Mouse (Mus musculus): Measurements from ENCODE around the gene C2cd5. TPM values are rescaled to one million over a fixed set of nuclear protein-coding genes. Genes with fewer than 3 reads are reported as not detected.

C2cd5 gene
- polyA plus RNA-seq, 1 experiment from 2014 or later = 9.0 TPM

- no peak overlapping the region for H3K4me2 ChIP-seq (replicated peaks; ENCODE audit: low read depth, low read length)
- no peaks in the 10 kb centered on the region for H3K4me1 ChIP-seq (ENCODE audit: insufficient read depth, low read depth, low read length)
- H3K9me3 ChIP-seq (ENCODE audit: low read length) = no peaks in the 10 kb centered on the region
- TF ChIP-seq EP300 (IDR thresholded peaks at IDR 0.05) = no peak
- no peak for TF ChIP-seq CTCF (IDR thresholded peaks at IDR 0.05)
- H3K27ac ChIP-seq (ENCODE audit: low read length) = no peak overlapping the region
- no peaks in the 10 kb centered on the region for H3K27me3 ChIP-seq (replicated peaks; ENCODE audit: insufficient read depth, low read length)
- no peak for ATAC-seq
- H3K36me3 ChIP-seq (ENCODE audit: insufficient read depth, low read length) = no peaks in the 10 kb centered on the region
- H3K4me3 ChIP-seq (ENCODE audit: low read depth, low read length) = no peak overlapping the region
- H3K9ac ChIP-seq (replicated peaks; ENCODE audit: low read depth) = no peak overlapping the region
- DNase-seq (ENCODE audit: low spot score) = no peak
These were observed 25.8 kb upstream of the C2cd5 start for GRCm38 (mm10) chr6:143125721-143126120.

- ATAC-seq = no peak
- WGBS = 88% methylated on average over 6 of the region's 6 CpGs
- H3K4me1 ChIP-seq (ENCODE audit: insufficient read depth, low read depth, low read length) = no peaks in the 10 kb centered on the region
- no peak overlapping the region for H3K4me2 ChIP-seq (replicated peaks; ENCODE audit: low read depth, low read length)
- no peak for TF ChIP-seq EP300 (IDR thresholded peaks at IDR 0.05)
- no peak for TF ChIP-seq CTCF (IDR thresholded peaks at IDR 0.05)
- no peak overlapping the region for H3K4me3 ChIP-seq (ENCODE audit: low read depth, low read length)
- H3K9me3 ChIP-seq (ENCODE audit: low read length) = no peaks in the 10 kb centered on the region
- H3K27ac ChIP-seq (ENCODE audit: low read length) = no peak overlapping the region
- H3K27me3 ChIP-seq (replicated peaks; ENCODE audit: insufficient read depth, low read length) = no peaks in the 10 kb centered on the region
- no peak for DNase-seq (ENCODE audit: low spot score)
- no peaks in the 10 kb centered on the region for H3K36me3 ChIP-seq (ENCODE audit: insufficient read depth, low read length)
- H3K9ac ChIP-seq (replicated peaks; ENCODE audit: low read depth) = no peak overlapping the region
These were observed 19.4 kb upstream of the C2cd5 start for GRCm38 (mm10) chr6:143119325-143119724.

GRCm38 (mm10) chr6:143116779-143117178 is 16.8 kb upstream of the C2cd5 start:
- Histone ChIP-seq H3K9ac (replicated peaks; ENCODE audit: low read depth) (no peak overlapping the region), H3K9me3 (ENCODE audit: low read length) (no peaks in the 10 kb centered on the region), H3K4me1 (ENCODE audit: insufficient read depth, low read depth, low read length) (no peaks in the 10 kb centered on the region), H3K4me3 (ENCODE audit: low read depth, low read length) (no peak overlapping the region), H3K36me3 (ENCODE audit: insufficient read depth, low read length) (no peaks in the 10 kb centered on the region), H3K27ac (ENCODE audit: low read length) (no peak overlapping the region), H3K27me3 (replicated peaks; ENCODE audit: insufficient read depth, low read length) (no peaks in the 10 kb centered on the region), H3K4me2 (replicated peaks; ENCODE audit: low read depth, low read length) (no peak overlapping the region)
- WGBS = 71% methylated on average over 6 of the region's 6 CpGs
- no peak for TF ChIP-seq CTCF (IDR thresholded peaks at IDR 0.05)
- TF ChIP-seq EP300 (IDR thresholded peaks at IDR 0.05) = no peak
- DNase-seq (ENCODE audit: low spot score) = no peak
- ATAC-seq = no peak

- no peaks in the 10 kb centered on the region for H3K36me3 ChIP-seq (ENCODE audit: insufficient read depth, low read length)
- TF ChIP-seq CTCF (IDR thresholded peaks at IDR 0.05) = no peak
- no peak for TF ChIP-seq EP300 (IDR thresholded peaks at IDR 0.05)
- no peak overlapping the region for H3K9ac ChIP-seq (replicated peaks; ENCODE audit: low read depth)
- no peak overlapping the region for H3K27ac ChIP-seq (ENCODE audit: low read length)
- H3K4me3 ChIP-seq (ENCODE audit: low read depth, low read length) = no peak overlapping the region
- DNase-seq (ENCODE audit: low spot score) = no peak
- H3K27me3 ChIP-seq (replicated peaks; ENCODE audit: insufficient read depth, low read length) = no peaks in the 10 kb centered on the region
- no peaks in the 10 kb centered on the region for H3K9me3 ChIP-seq (ENCODE audit: low read length)
- H3K4me1 ChIP-seq (ENCODE audit: insufficient read depth, low read depth, low read length) = no peaks in the 10 kb centered on the region
- no peak overlapping the region for H3K4me2 ChIP-seq (replicated peaks; ENCODE audit: low read depth, low read length)
- WGBS = 72% methylated on average over 5 of the region's 5 CpGs
- peak; percentile 5; the same call in 1 of the 2 replicates for ATAC-seq
These were observed 15.6 kb upstream of the C2cd5 start for GRCm38 (mm10) chr6:143115505-143115904.

GRCm38 (mm10) chr6:143115011-143115445 is 15.1 kb upstream of the C2cd5 start:
- TF ChIP-seq EP300 (IDR thresholded peaks at IDR 0.05) = no peak
- no peaks in the 10 kb centered on the region for H3K9me3 ChIP-seq (ENCODE audit: low read length)
- WGBS = 27% methylated on average over 9 of the region's 9 CpGs
- H3K27ac ChIP-seq (ENCODE audit: low read length) = no peak overlapping the region
- no peaks in the 10 kb centered on the region for H3K36me3 ChIP-seq (ENCODE audit: insufficient read depth, low read length)
- H3K4me3 ChIP-seq (ENCODE audit: low read depth, low read length) = no peak overlapping the region
- no peaks in the 10 kb centered on the region for H3K27me3 ChIP-seq (replicated peaks; ENCODE audit: insufficient read depth, low read length)
- no peaks in the 10 kb centered on the region for H3K4me1 ChIP-seq (ENCODE audit: insufficient read depth, low read depth, low read length)
- peak; percentile 17 for DNase-seq (ENCODE audit: low spot score)
- no peak overlapping the region for H3K4me2 ChIP-seq (replicated peaks; ENCODE audit: low read depth, low read length)
- peak; percentile 69 for ATAC-seq
- no peak overlapping the region for H3K9ac ChIP-seq (replicated peaks; ENCODE audit: low read depth)

GRCm38 (mm10) chr6:143114556-143114955 is 14.6 kb upstream of the C2cd5 start:
- ATAC-seq = peak; percentile 75

GRCm38 (mm10) chr6:143110371-143110770 is 10.4 kb upstream of the C2cd5 start:
- Histone ChIP-seq H3K9ac (replicated peaks; ENCODE audit: low read depth) (no peak overlapping the region), H3K4me3 (ENCODE audit: low read depth, low read length) (no peak overlapping the region), H3K4me1 (ENCODE audit: insufficient read depth, low read depth, low read length) (no peaks in the 10 kb centered on the region), H3K4me2 (replicated peaks; ENCODE audit: low read depth, low read length) (no peak overlapping the region), H3K9me3 (ENCODE audit: low read length) (no peaks in the 10 kb centered on the region), H3K27ac (ENCODE audit: low read length) (no peak overlapping the region), H3K36me3 (ENCODE audit: insufficient read depth, low read length) (no peaks in the 10 kb centered on the region), H3K27me3 (replicated peaks; ENCODE audit: insufficient read depth, low read length) (no peaks in the 10 kb centered on the region)
- ATAC-seq (no peak), DNase-seq (ENCODE audit: low spot score) (no peak)
- no peak for TF ChIP-seq EP300 (IDR thresholded peaks at IDR 0.05)
- no peak for TF ChIP-seq CTCF (IDR thresholded peaks at IDR 0.05)
- 79% methylated on average over 7 of the region's 7 CpGs for WGBS

More at GRCm38 (mm10) chr6:143114556-143114955, 14.6 kb upstream of the C2cd5 start:
- no peaks in the 10 kb centered on the region for H3K4me1 ChIP-seq (ENCODE audit: insufficient read depth, low read depth, low read length)
- H3K36me3 ChIP-seq (ENCODE audit: insufficient read depth, low read length) = no peaks in the 10 kb centered on the region
- H3K27me3 ChIP-seq (replicated peaks; ENCODE audit: insufficient read depth, low read length) = no peaks in the 10 kb centered on the region
- no peak overlapping the region for H3K27ac ChIP-seq (ENCODE audit: low read length)
- peak; percentile 72 for DNase-seq (ENCODE audit: low spot score)
- TF ChIP-seq EP300 (IDR thresholded peaks at IDR 0.05) (no peak), CTCF (IDR thresholded peaks at IDR 0.05) (peak; percentile 55)
- no peak overlapping the region for H3K4me2 ChIP-seq (replicated peaks; ENCODE audit: low read depth, low read length)
- H3K9ac ChIP-seq (replicated peaks; ENCODE audit: low read depth) = no peak overlapping the region
- no peak overlapping the region for H3K4me3 ChIP-seq (ENCODE audit: low read depth, low read length)
- 20% methylated on average over 2 of the region's 2 CpGs for WGBS
- H3K9me3 ChIP-seq (ENCODE audit: low read length) = no peaks in the 10 kb centered on the region

All from lung, postnatal 0 days (tissue).